Mouse (Mus musculus): ENCODE measurements around the gene Rgs3.

Gene Rgs3

GRCm38 (mm10) chr4:62711159-62711558, 151.5 kb downstream of the Rgs3 start:
- in situ Hi-C loops (cut with MboI, MseI) = no loop called here

GRCm38 (mm10) chr4:62711582-62711981, 151.9 kb downstream of the Rgs3 start:
- in situ Hi-C loops (cut with MboI, MseI) = no loop called here

DNA sequence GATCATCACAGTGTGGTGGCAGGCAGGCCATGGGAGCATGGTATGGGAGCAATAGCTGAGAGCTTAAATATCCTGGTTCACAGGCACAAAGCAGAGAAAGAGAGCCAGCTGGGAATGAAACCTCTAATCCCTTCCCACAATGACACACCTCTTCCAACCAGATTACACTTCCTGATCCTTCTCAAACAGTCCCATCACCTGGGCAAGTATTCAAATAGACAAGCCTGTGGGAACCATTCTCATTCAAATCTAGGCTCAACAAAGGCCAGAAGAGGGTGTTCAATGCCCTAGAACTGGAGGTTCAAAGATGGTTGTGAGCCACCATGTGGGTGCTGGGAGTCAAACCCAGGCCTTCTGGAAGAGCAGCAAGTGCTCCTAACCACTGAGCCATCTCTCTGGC, 161.2 kb downstream of the Rgs3 start:
- in situ Hi-C loops (cut with MboI, MseI) = no loop called here

GRCm38 (mm10) chr4:62722021-62722426, 162.4 kb downstream of the Rgs3 start:
- in situ Hi-C loops (cut with MboI, MseI) = no loop called here

DNA sequence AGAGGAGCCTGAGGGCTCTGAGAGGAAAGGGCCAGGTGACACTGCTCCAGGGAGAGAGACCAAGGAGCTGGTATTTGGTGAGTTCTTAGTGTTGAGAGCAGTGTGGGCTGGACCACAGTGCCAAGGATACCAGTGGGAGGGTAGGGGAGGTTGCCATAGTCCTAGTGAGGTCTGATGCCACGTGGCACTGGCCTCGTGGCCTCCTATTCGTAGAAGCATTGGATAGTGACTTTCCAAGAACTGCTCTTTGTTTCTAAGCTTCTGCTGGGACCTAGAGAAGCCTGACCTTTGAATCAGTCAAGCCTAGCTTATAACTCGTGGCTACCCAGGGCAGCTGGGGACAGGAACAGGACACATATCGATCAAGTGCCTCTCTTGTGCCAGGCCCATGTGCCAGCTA, 164.1 kb downstream of the Rgs3 start:
- in situ Hi-C loops (cut with MboI, MseI) = no loop called here

DNA sequence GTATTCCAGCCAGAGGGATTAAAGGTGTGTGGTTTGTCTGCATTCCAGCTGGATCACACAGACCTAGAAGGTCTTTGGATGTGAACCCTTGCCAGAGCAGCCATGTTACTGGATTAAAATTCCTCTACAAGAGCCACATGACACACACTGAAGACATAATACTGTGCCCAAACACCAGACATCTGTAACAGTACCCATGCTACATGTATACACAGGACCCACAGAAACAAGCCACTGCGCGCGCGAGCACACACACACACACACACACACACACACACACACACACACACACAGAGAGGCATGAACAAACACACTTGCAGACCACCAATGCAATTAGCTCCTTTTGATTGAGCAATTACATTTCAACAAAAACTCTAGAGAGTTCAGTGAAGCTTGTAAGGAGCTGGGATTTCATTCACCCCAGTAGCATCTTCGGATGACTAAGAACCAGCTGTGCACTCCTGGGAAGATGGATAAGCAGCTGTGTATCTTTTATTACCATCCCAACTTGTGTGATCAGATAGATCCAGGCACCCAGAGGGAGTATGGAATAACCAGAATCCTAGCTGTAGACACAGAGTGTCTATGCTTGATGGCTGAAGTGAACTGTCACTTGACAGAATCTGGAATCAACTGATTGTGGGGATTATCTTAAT, 166.8 kb downstream of the Rgs3 start:
- in situ Hi-C loops (cut with MboI, MseI) = no loop called here

- in situ Hi-C loops (cut with MboI, MseI) = no loop called here
Observed at GRCm38 (mm10) chr4:62727541-62728303, 168.1 kb downstream of the Rgs3 start.

DNA sequence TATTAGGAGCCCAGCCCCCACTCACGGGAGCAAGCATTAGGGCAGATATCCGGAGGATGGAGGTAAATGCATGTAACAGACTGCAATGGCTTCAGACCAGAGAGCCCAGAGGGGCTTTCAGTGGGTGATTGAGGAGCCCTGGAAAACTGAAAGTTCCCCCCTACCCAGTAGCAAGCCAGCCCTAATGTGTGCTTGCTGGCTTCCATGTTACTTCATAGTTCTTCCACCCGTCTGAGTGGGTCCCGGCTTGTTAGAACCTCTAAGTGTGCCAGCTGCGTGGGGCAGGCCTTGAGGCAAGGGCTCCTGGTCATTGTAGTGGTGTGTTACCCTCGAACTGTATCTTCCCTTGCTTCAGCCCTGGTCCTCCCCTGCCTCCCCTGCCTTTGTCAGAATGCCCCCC, 168.8 kb downstream of the Rgs3 start:
- in situ Hi-C loops (cut with MboI, MseI) = no loop called here

- in situ Hi-C loops (cut with MboI, MseI) = no loop called here
Observed at GRCm38 (mm10) chr4:62729191-62729590, 169.5 kb downstream of the Rgs3 start.

DNA sequence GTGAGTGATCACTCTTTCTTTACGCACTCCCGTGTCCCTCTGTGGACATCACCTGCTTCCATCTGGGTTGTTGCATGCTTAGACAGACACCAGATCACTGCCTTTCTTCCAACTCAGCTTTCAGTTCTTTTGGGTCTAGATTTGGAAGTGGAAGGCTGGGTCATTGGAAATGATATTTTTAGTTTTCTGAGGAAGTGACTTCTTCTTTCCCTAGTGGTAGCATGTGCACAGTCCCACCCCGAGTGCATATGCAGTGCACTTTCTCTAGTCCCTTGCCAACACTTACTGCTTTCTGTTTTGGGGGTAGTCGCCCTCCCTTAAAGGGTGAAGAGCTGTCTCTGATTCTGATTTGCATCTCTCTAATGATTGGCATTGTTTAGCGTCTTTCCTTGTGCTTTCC, 170.3 kb downstream of the Rgs3 start:
- in situ Hi-C loops (cut with MboI, MseI) = no loop called here

GRCm38 (mm10) chr4:62730861-62731260, 171.2 kb downstream of the Rgs3 start:
- in situ Hi-C loops (cut with MboI, MseI) = no loop called here

DNA sequence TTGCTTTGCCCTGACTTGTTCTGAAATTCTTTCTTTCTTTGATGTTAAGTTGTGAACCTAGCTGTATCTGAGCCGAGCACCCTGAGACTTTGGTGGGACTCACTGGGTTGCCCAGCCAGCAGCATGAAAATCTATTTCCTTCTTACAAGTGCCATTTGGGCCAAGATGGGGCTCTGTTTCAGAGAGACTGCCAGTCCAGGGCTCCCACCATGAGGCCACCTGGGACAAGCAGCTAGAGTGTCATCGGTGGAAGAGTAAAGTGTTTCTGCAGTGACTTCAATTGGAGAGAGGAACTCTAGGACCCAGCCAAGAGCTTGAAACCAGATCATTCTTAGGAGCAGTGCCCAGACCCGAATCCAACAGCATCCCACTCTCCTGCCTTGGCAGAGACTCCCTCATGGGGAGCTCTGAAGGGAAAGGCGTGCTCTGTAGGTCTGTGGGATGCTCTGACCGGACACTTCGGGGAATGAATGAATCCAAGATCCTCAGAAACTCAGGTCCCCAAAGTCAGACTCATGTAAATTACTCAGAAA, 171.9 kb downstream of the Rgs3 start:
- in situ Hi-C loops (cut with MboI, MseI) = no loop called here

DNA sequence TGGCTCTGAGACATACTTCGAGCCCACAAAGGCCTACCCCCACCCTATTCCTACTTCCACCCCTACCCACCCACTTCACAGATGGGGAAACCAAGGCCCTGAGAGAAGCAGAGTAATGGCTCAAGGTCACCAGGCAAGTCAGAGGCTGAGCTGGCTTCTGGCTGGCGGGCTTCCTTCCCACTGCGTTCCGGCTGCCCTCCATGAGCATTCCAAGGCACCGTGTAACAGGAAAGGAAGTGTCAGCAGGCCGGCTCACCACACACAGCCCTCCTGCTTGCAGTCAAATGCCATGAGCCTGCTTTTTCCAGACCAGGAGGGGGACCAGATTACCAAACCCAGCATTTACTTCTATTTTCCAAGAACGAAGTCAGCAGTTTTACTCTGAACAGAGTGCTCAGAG, 172.4 kb downstream of the Rgs3 start:
- in situ Hi-C loops (cut with MboI, MseI) = no loop called here

- in situ Hi-C loops (cut with MboI, MseI) = no loop called here
Observed at GRCm38 (mm10) chr4:62732840-62733239, 173.2 kb downstream of the Rgs3 start.

DNA sequence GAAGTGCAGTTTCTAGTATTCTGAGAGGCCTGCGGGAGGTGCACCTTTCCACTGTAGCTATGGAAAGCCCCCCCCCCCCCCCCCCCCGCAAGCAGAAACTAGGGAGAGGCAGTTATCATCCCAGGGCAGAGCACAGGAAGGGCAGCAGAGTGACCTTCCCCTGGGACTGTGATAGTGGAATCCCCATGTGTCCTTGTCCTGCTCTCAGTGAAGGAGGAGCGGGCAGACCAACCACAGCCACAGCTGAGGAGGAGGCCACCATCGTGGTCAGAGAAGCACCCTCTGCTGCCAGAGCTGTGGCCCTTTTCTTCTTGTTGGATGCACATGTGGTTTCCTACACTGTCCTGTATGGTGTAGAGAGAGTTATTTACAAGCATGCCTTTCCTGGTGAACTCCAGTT, 174.3 kb downstream of the Rgs3 start:
- in situ Hi-C loops (cut with MboI, MseI) = no loop called here

GRCm38 (mm10) chr4:62735291-62735690, 175.6 kb downstream of the Rgs3 start:
- in situ Hi-C loops (cut with MboI, MseI) = no loop called here

- in situ Hi-C loops (cut with MboI, MseI) = no loop called here
Observed at GRCm38 (mm10) chr4:62735878-62736277, 176.2 kb downstream of the Rgs3 start.

- in situ Hi-C loops (cut with MboI, MseI) = no loop called here
Observed at GRCm38 (mm10) chr4:62736421-62736820, 176.8 kb downstream of the Rgs3 start.

- in situ Hi-C loops (cut with MboI, MseI) = no loop called here
Observed at GRCm38 (mm10) chr4:62736904-62737303, 177.3 kb downstream of the Rgs3 start.

DNA sequence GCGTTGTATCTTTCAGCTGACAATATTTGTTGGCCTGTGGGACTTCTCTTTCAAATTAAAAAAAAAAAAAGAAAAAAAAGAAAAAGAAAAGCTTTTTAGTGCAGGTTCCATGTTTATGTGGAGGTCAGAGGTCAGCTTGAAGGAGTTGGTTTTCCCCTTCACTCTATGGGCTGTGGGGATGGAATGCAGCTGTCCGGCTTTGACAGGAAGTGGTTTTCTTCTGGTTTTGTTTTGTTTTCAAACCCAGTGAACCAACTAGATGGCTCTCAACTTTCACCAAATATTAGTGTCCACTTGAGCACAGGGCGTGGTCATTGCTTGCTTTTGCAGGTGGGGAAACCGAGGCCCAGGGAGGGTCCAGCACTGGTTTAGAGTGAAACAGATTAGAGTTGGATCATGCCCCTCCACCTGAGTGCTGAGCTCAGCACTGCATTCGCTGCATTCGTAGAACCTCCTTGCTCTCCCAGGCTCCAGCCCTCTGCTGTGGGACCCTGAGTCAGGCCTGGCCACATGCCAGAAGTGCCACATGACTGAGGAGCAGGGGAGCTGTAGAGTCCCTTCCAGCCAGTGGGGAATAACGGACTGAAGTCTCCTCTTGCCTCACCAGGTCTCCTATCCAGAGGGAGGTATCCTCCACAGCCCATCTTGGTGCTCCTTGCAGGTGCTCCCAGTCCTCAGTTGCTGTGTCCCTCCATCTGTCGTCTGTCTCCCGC, 178.5 kb downstream of the Rgs3 start:
- in situ Hi-C loops (cut with MboI, MseI) = no loop called here

- in situ Hi-C loops (cut with MboI, MseI) = no loop called here
Observed at GRCm38 (mm10) chr4:62738996-62739395, 179.3 kb downstream of the Rgs3 start.

- in situ Hi-C loops (cut with MboI, MseI) = no loop called here
Observed at GRCm38 (mm10) chr4:62739591-62739990, 179.9 kb downstream of the Rgs3 start.
